Mouse (Mus musculus): ENCODE data around the gene Dgcr8.

The Dgcr8 gene

GRCm38 (mm10) chr16:18217579-18217978 lies 71.5 kb downstream of the Dgcr8 start, which contains the start of gene Ccdc188:
Gene Ccdc188 (plus strand): TSS chr16:18217879.
- no peak for DNase-seq

- DNase-seq = no peak
These were observed 74.2 kb downstream of the Dgcr8 start for GRCm38 (mm10) chr16:18214858-18215257.

- no peak for DNase-seq
These were observed 75.4 kb downstream of the Dgcr8 start for GRCm38 (mm10) chr16:18213689-18214088.

DNA sequence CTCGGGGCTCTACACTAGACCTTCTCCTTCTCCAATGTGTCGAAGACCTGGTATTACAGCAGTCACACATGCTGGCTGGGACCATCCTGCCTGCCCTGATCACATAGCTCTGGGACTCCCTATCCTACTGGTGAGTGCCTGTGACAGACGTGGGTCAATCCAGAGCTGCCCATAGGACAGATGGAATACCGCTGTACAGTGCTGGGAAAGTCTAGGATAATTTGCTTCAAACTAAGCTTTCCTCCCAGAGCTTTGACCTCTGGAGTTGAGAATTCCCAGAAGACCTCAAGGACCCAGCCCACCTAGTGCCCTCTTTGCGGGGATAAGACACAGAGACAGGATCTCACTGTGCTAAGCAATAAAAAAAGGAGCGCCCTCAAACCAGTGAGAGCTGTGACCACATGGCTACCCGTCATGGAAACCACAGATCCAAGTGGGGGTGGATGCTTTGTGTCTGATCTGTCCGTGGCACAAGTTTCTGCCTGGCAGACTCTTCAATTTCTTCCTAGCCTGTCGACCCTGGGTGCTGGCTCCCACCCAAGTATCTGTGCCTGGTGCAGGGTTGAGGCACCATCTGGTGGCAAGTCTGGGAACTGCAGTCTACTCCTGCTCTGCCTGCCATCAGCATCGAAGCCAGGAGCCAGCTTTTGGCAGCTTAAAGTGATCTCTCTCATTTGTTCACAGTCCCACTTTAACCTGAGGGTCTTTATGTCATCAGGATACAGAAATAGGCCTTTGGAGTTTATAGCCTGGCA lies 77.5 kb downstream of the Dgcr8 start:
- DNase-seq = peak; percentile 85 to 95

DNA sequence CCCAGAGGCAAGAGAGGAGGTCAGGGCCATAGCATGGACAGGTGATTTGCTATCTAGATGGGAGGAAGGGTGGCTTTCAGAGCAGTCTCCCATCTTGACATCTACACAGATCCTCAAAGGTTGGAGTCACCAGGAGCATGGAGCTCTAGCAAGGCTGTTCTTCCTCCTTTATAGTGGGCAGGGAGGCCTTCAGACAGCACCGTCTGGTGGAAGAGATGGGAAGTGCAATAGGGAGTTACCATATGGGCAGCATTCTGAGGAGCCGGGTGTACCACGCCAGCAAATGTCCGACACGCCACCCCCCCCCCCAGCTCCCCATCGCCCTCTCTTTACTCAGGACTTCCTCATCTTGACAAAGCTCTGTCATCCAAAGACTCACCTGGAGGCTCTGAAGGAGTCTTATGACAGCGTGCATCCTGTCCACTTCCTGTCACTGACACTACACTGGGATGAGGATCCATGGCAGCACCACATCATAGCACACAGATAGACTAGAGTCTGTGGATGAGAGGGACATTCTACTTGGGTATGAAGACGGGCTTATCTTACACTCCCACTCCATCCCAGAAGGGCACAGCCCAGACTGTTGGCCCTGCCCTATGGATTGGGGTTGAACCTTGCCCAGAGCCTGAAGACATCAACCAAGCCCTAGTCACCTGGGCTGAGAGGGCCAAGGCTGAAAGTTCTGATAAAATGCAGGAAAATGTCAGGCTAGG lies 78.2 kb downstream of the Dgcr8 start:
- DNase-seq = peak; percentile 54 to 80
